Comparison of ENCODE assay signal across 10 mouse cellular contexts in the genomic region with DNA sequence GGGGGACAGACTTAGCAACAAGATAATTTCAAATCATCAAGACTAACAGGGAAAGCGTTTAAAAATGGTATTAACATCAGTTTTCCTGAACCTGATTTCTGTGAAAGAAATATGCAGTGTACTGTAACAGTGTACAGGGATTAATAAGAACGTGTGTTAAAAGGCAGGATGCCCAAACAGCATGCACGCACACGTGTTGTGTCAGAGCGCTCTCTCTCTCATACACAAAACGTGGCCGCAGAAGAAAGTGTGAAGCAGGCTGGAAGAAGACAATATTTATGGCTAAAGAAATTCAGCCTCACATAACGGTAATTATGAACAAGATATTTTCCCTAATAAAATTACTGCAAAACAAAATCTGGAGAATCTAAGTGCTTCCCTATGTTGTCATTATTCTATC. TPM values are rescaled to one million over a fixed set of nuclear protein-coding genes. Genes with fewer than 3 reads are reported as not detected.
DNase-seq lines count a peak whose midpoint lies in the region; ATAC-seq and TF ChIP-seq lines count a peak whose summit lies in the region.
"Had no signal": no experiment of that assay in that cellular context is flagged by ENCODE, and none has a peak within 500 bp of the region (broad histone marks: within the 10 kb centered on the region; RNA-seq: fewer than 3 reads in every experiment).

No protein-coding gene starts in this region.

- peaks cover 18% of the 10 kb centered on the region for H3K4me1 ChIP-seq in kidney, embryonic 14.5 days (ENCODE audit: control insufficient read depth, insufficient read depth, low read length)
- no peaks in the 10 kb centered on the region for H3K4me1 ChIP-seq in kidney, adult 2 months (ENCODE audit: control insufficient read depth, insufficient read depth, low read length)
- H3K4me1 ChIP-seq in embryonic facial prominence, embryonic 15.5 days = peaks cover 43% of the 10 kb centered on the region
- peaks cover 8% of the 10 kb centered on the region; the same call in 1 of the 2 replicates for H3K4me1 ChIP-seq in hindbrain, embryonic 14.5 days (replicated peaks; ENCODE audit: control insufficient read depth, insufficient read depth, low read length)
- peaks cover 33% of the 10 kb centered on the region for H3K4me1 ChIP-seq in midbrain, embryonic 16.5 days (ENCODE audit: control insufficient read depth, insufficient read depth, low read length)

- H3K27me3 ChIP-seq in kidney, embryonic 14.5 days (ENCODE audit: control insufficient read depth, insufficient read depth, low read length) = peaks cover 59% of the 10 kb centered on the region
- peaks cover 10% of the 10 kb centered on the region for H3K27me3 ChIP-seq in kidney, adult 2 months (replicated peaks; ENCODE audit: control insufficient read depth, insufficient read depth, low read length)
- peaks cover 27% of the 10 kb centered on the region for H3K27me3 ChIP-seq in embryonic facial prominence, embryonic 15.5 days
- peaks cover 66% of the 10 kb centered on the region for H3K27me3 ChIP-seq in hindbrain, embryonic 14.5 days (ENCODE audit: control insufficient read depth, insufficient read depth, low read length)
- 0 out of 2 replicates have a peak, but pooled peaks cover 4% of the 10 kb centered on the region for H3K27me3 ChIP-seq in midbrain, embryonic 16.5 days (ENCODE audit: control insufficient read depth, insufficient read depth, low read depth, low read length)

- H3K36me3 ChIP-seq in kidney, embryonic 14.5 days (ENCODE audit: control insufficient read depth, insufficient read depth, low read length) = no peaks in the 10 kb centered on the region
- H3K36me3 ChIP-seq in kidney, adult 2 months (ENCODE audit: control insufficient read depth, insufficient read depth, low read length) = no peaks in the 10 kb centered on the region
- H3K36me3 ChIP-seq in embryonic facial prominence, embryonic 15.5 days = no peaks in the 10 kb centered on the region
- no peaks in the 10 kb centered on the region for H3K36me3 ChIP-seq in hindbrain, embryonic 14.5 days (replicated peaks; ENCODE audit: control insufficient read depth, insufficient read depth)
- H3K36me3 ChIP-seq in midbrain, embryonic 16.5 days (ENCODE audit: control insufficient read depth, insufficient read depth, low read length) = no peaks in the 10 kb centered on the region
- H3K36me3 ChIP-seq: G1E had no signal

- no peak for ATAC-seq in kidney, embryonic 14.5 days (ENCODE audit: low FRiP score, low TSS enrichment)
- no peak for ATAC-seq in embryonic facial prominence, embryonic 15.5 days (ENCODE audit: insufficient number of reproducible peaks, low FRiP score, low TSS enrichment, low read depth)
- no peak for ATAC-seq in hindbrain, embryonic 14.5 days (ENCODE audit: low FRiP score)
- no peak for ATAC-seq in midbrain, embryonic 16.5 days
- no peak for ATAC-seq in megakaryocyte progenitor cell, adult 5-6 weeks (replicated peaks; ENCODE audit: poor library complexity)

- DNase-seq in kidney, adult 2 months = no peak
- no peak for DNase-seq in hindbrain, embryonic 14.5 days (ENCODE audit: low spot score)
- DNase-seq in natural killer cell, adult 2 months (ENCODE audit: low spot score in 2 of 2) = no peak
- DNase-seq: cerebellum, adult 9-10 months; kidney, adult 8-10 months had no signal

- TF ChIP-seq CTCF in kidney, adult 2 months (conservative IDR thresholded peaks at IDR 0.05; ENCODE audit: insufficient read depth, insufficient read length, low read depth, low read length) = no peak

- H3K4me3 ChIP-seq in kidney, embryonic 14.5 days (ENCODE audit: low read length) = no peak overlapping the region
- H3K4me3 ChIP-seq in kidney, adult 2 months (ENCODE audit: insufficient read depth, low read depth, low read length) = no peak overlapping the region
- H3K4me3 ChIP-seq in embryonic facial prominence, embryonic 15.5 days (replicated peaks) = peak overlapping the region; percentile 50
- no peak overlapping the region for H3K4me3 ChIP-seq in hindbrain, embryonic 14.5 days (replicated peaks; ENCODE audit: low read length)
- peak overlapping the region; percentile 34 for H3K4me3 ChIP-seq in midbrain, embryonic 16.5 days (ENCODE audit: low read depth, low read length)

- TF ChIP-seq POLR2A in kidney, adult 2 months (IDR thresholded peaks at IDR 0.05; ENCODE audit: low read depth, low read length) = no peak

- WGBS in kidney, embryonic 14.5 days = 43% methylated on average over 8 of the region's 8 CpGs
- 64% methylated on average over 8 of the region's 8 CpGs for WGBS in kidney, adult 2 months
- WGBS in embryonic facial prominence, embryonic 15.5 days = 32% methylated on average over 8 of the region's 8 CpGs
- 40% methylated on average over 8 of the region's 8 CpGs for WGBS in hindbrain, embryonic 14.5 days
- 31% methylated on average over 8 of the region's 8 CpGs for WGBS in midbrain, embryonic 16.5 days

- H3K9me3 ChIP-seq in kidney, embryonic 14.5 days (ENCODE audit: control insufficient read depth, low read length) = no peaks in the 10 kb centered on the region
- H3K9me3 ChIP-seq in embryonic facial prominence, embryonic 15.5 days (replicated peaks) = no peaks in the 10 kb centered on the region
- no peaks in the 10 kb centered on the region for H3K9me3 ChIP-seq in hindbrain, embryonic 14.5 days (ENCODE audit: control insufficient read depth, low read length)
- H3K9me3 ChIP-seq in midbrain, embryonic 16.5 days (replicated peaks; ENCODE audit: control insufficient read depth, low read length, poor library complexity, severe bottlenecking) = no peaks in the 10 kb centered on the region

- H3K4me2 ChIP-seq in kidney, embryonic 14.5 days (replicated peaks; ENCODE audit: low read depth, low read length) = peak overlapping the region; percentile 72; the same call in 1 of the 2 replicates
- H3K4me2 ChIP-seq in embryonic facial prominence, embryonic 15.5 days (replicated peaks) = peak overlapping the region; percentile 93
- H3K4me2 ChIP-seq in hindbrain, embryonic 14.5 days (replicated peaks) = peak overlapping the region; percentile 53
- peak overlapping the region; percentile 87 for H3K4me2 ChIP-seq in midbrain, embryonic 16.5 days (ENCODE audit: low read length)

- H3K9ac ChIP-seq in kidney, embryonic 14.5 days (ENCODE audit: low read depth, low read length) = no peak overlapping the region
- H3K9ac ChIP-seq in embryonic facial prominence, embryonic 15.5 days = no peak overlapping the region
- H3K9ac ChIP-seq in hindbrain, embryonic 14.5 days = no peak overlapping the region
- no peak overlapping the region for H3K9ac ChIP-seq in midbrain, embryonic 16.5 days (ENCODE audit: low read depth, low read length)

- H3K27ac ChIP-seq in kidney, embryonic 14.5 days (ENCODE audit: low read depth, low read length) = no peak overlapping the region
- H3K27ac ChIP-seq in kidney, adult 2 months (ENCODE audit: insufficient read depth, low read depth, low read length) = no peak overlapping the region
- H3K27ac ChIP-seq in embryonic facial prominence, embryonic 15.5 days (replicated peaks) = peak overlapping the region; percentile 79
- no peak overlapping the region for H3K27ac ChIP-seq in hindbrain, embryonic 14.5 days
- H3K27ac ChIP-seq in midbrain, embryonic 16.5 days (ENCODE audit: low read length) = peak overlapping the region; percentile 80

RNA-seq across cellular contexts. Expression of a gene that starts 4.9 kb away (rescaled TPM):
- 31.9 and 32.1 TPM in 2 replicates for polyA plus RNA-seq in kidney, embryonic 14.5 days (2014; fragmentation: Nextera tagmentation; extraction: Ambion mirVana)
- polyA plus RNA-seq in kidney, adult 2 months (2012; rRNA removed) = 2.3 and 8.4 TPM in 2 replicates
- 47.0 and 53.1 TPM in 2 replicates for polyA plus RNA-seq in embryonic facial prominence, embryonic 15.5 days (2015; fragmentation: Nextera tagmentation; extraction: Ambion mirVana)
- 9.8 and 10.3 TPM in 2 replicates for polyA plus RNA-seq in hindbrain, embryonic 14.5 days (2014; fragmentation: Nextera tagmentation; extraction: Ambion mirVana)
- 67.6 and 81.3 TPM in 2 replicates for polyA plus RNA-seq in midbrain, embryonic 16.5 days (2015; fragmentation: Nextera tagmentation; extraction: Ambion mirVana)
- total RNA-seq in megakaryocyte progenitor cell, adult 5-6 weeks (2015) = 0.64 TPM in 1 of 2 replicates, not detected in the other
- 0.37 TPM in 1 of 2 replicates, not detected in the other for total RNA-seq in megakaryocyte progenitor cell, adult 5-6 weeks (2017)
- polyA plus RNA-seq: G1E had no signal

Comparison
In these comparisons a context has a peak if more than half of its experiments do, and no peak if none do; other contexts are left out.
1. H3K27ac ChIP-seq: peak in embryonic facial prominence, embryonic 15.5 days (single experiment) and midbrain, embryonic 16.5 days (single experiment); none in kidney, embryonic 14.5 days (single experiment), kidney, adult 2 months (single experiment) and hindbrain, embryonic 14.5 days (single experiment).
2. H3K4me3 ChIP-seq: peak in embryonic facial prominence, embryonic 15.5 days (single experiment) and midbrain, embryonic 16.5 days (single experiment); none in kidney, embryonic 14.5 days (single experiment), kidney, adult 2 months (single experiment) and hindbrain, embryonic 14.5 days (single experiment).
3. Peak in every context shown above with its lines, with median percentiles within 50 percentile points of each other: H3K4me2 ChIP-seq.